Mouse (Mus musculus): Measurements from ENCODE around the gene Apon.

- TF ChIP-seq CTCF (IDR thresholded peaks at IDR 0.05; ENCODE audit: insufficient read depth, low read length) = no peak
- no peak for TF ChIP-seq POLR2A (IDR thresholded peaks at IDR 0.05; ENCODE audit: borderline replicate concordance, extremely low read depth, low read depth, low read length)
These were observed 43.3 kb downstream of the Apon start for GRCm38 (mm10) chr10:128297221-128297620.
